Mouse (Mus musculus) olfactory bulb, adult 2 months (tissue): ENCODE results near the gene Hs3st4. TPM values are rescaled to one million over a fixed set of nuclear protein-coding genes. Genes with fewer than 3 reads are reported as not detected.

Experiments used
- H3K27ac ChIP-seq: fragments of 200-500 bp; 2 replicates; pipeline ENCODE4 v1.5.1; 2012; ENCODE audit warnings: low read depth, low read length; ENCODE audit not compliant: insufficient read depth
- H3K4me1 ChIP-seq: fragments of 200-500 bp; 2 replicates; pipeline ENCODE4 v1.6.1; 2012; ENCODE audit warnings: low read length; ENCODE audit not compliant: control insufficient read depth, insufficient read depth
- H3K4me3 ChIP-seq: fragments of 200-500 bp; 2 replicates; pipeline ENCODE4 v1.5.1; 2012; ENCODE audit warnings: mild to moderate bottlenecking, low read depth, low read length, moderate library complexity; ENCODE audit not compliant: insufficient read depth
- CTCF ChIP-seq: fragments of 200-500 bp; IDR thresholded peaks from 2 replicates; pipeline ENCODE4 v1.5.1; 2012; ENCODE audit warnings: low read depth, mild to moderate bottlenecking, low read length, moderate library complexity; ENCODE audit not compliant: insufficient read depth
- POLR2A ChIP-seq: fragments of 200-500 bp; IDR thresholded peaks from 2 replicates; pipeline ENCODE4 v1.6.1; 2012; ENCODE audit warnings: mild to moderate bottlenecking, low read depth, low read length, moderate library complexity; ENCODE audit not compliant: insufficient read depth
- WGBS: fragments of 180-500 bp; shearing (Covaris S2); methylation state at CpG from one replicate; pipeline ENCODE4 v1.1.7; 2018; 5-methylcytosine and 5-hydroxymethylcytosine counted together
- polyA plus RNA-seq: library from polyadenylated mRNA; stranded (reverse); fragments of >200 nt; gene quantifications from 2 replicates; pipeline ENCODE4 v1.2.4, GENCODE M21; 2012; ENCODE audit warnings: low replicate concordance; ENCODE audit not compliant: missing spikeins, insufficient read depth, insufficient read length

Gene Hs3st4
- polyA plus RNA-seq, 1 experiment: not detected

DNA sequence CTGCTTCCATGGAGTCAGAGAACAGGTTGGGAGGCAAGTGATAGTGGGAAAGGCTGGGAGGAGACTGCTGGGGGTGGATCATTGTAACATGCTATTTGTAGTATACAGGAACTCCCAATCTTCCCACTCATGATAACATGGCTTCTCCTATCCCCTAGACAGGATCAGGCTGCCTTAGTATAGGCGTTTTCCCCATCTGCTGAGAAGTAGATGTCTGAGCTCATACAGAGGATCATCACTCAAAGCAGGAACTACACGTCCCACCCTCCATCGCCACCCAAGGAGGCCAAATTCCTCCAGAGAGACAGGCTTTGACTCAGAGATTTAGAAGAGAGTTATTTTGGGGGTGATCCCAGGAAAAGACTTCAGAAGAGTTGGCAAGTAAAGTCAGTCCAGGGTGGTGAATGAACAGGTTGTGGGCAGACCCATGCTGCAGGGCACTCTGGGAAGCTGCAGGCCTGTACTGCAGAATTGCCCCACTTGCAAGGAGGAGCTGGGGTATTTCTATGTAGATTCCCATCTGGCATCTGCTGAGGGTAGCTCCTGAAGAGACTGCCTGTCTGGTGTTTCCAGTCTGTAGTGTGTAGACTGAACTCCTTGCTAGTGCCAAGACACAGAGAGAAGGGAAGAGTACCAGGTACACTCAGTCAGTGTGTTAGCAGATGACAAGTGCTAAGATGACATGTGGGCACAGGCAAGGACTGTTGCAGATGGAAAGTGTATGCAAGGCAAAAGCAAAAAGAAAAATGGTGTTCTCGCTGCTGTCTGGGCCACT is 255.4 kb downstream of the Hs3st4 start:
- 69% methylated on average over 4 of the region's 4 CpGs for WGBS
- Histone ChIP-seq H3K4me1 (peaks cover 4% of the 10 kb centered on the region), H3K27ac (no peak overlapping the region), H3K4me3 (no peak overlapping the region)
- TF ChIP-seq POLR2A: no peak
- TF ChIP-seq CTCF: no peak

DNA sequence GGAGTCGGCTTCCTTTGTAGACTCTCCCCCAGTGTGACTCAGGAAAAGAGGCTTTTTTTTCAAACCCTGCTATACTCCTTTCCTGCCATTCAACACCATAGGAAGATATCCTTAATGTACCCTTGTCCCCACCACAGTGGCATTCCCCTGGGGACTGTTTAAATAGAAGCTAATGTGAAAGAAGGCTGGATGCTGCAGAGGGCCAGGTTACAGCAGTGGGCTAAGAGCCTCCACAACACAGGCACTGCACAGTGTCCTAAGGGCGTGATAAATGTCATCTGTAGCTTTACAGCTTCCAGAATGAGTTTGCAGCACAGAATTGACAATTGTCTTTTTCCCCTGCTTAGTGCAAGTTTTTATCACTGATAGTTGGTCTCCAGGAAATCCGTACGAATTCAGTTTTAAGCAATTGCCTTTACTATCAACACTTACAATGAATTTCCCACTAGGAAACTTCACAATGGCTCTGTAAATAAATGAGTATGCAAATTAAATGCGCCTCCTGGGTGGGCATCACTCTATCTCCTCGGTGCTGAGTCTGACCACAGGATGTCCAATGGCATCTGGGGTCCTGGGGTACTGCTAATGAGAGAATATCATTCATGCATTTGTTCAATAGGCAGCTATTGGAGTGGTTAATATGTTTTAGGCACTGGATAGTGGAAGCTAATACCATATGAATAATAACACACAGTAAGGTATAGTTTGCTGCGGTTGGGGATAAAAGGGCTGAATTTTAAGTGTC is 257.4 kb downstream of the Hs3st4 start:
- 60% methylated on average over 7 of the region's 7 CpGs for WGBS
- TF ChIP-seq POLR2A (no peak), CTCF (no peak)
- H3K4me3 ChIP-seq: no peak overlapping the region
- H3K4me1 ChIP-seq: peaks cover 4% of the 10 kb centered on the region
- no peak overlapping the region for H3K27ac ChIP-seq

GRCm38 (mm10) chr7:124249838-124250237 is 267.2 kb downstream of the Hs3st4 start:
- H3K4me3 ChIP-seq: no peak overlapping the region
- no peak overlapping the region for H3K27ac ChIP-seq
- WGBS: 77% methylated on average over 3 of the region's 3 CpGs
- H3K4me1 ChIP-seq: no peaks in the 10 kb centered on the region
- TF ChIP-seq POLR2A (no peak), CTCF (no peak)

DNA sequence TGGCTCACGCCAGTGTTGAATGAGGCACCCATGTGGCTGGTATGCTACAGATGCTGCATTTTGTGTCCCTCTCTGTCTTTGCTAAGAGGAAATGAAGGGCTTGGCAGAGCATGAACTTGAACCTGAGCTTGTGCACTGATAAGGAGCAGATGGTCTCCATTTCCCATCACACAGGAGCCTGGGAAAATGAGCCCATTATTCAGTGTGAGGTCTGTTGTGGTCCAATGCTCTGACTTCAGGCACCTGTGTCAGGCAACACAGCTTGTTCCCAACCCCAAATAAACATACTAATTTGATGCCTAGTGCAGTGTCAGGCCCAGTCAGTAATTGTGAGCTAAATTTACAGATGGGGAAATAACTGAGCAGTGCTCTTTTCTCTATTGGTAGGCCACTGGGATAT is 267.9 kb downstream of the Hs3st4 start:
- Histone ChIP-seq H3K4me3 (no peak overlapping the region), H3K4me1 (no peaks in the 10 kb centered on the region), H3K27ac (no peak overlapping the region)
- TF ChIP-seq CTCF (no peak), POLR2A (no peak)
- WGBS: 83% methylated on average over 1 of the region's 1 CpGs

DNA sequence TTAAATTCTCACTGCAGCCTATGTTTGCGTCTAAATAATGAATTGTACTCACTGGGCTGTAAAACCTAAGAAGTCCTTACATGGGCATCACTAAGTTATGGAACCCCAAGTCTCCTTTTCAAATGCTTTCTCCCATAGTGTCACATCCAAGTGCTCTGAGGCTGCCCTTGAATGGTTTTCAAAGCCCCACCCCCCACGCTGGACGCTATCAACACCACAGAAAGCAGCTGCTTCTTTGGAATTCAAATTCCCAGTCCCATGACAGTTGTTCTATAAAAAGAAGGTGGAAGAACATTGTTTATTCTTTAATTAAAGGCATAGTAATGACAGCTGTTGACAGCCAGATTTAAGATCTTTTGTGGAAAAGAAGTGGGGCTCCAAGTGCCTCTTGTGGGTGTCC is 275.8 kb downstream of the Hs3st4 start:
- Histone ChIP-seq H3K27ac (no peak overlapping the region), H3K4me3 (no peak overlapping the region), H3K4me1 (no peaks in the 10 kb centered on the region)
- TF ChIP-seq CTCF (no peak), POLR2A (no peak)
- 75% methylated on average over 3 of the region's 3 CpGs for whole genome bisulfite sequencing

- no peak overlapping the region for H3K4me3 ChIP-seq
These were observed 288.1 kb downstream of the Hs3st4 start for GRCm38 (mm10) chr7:124270734-124271133.

GRCm38 (mm10) chr7:124289873-124290272 is 307.2 kb downstream of the Hs3st4 start:
- Histone ChIP-seq H3K4me3 (no peak overlapping the region), H3K27ac (no peak overlapping the region), H3K4me1 (no peaks in the 10 kb centered on the region)
- WGBS: 74% methylated on average over 6 of the region's 6 CpGs
- TF ChIP-seq CTCF (no peak), POLR2A (no peak)

More at GRCm38 (mm10) chr7:124270734-124271133, 288.1 kb downstream of the Hs3st4 start:
- H3K27ac ChIP-seq: no peak overlapping the region
- no peak for TF ChIP-seq POLR2A
- no peak for TF ChIP-seq CTCF
- H3K4me1 ChIP-seq: peaks cover 4% of the 10 kb centered on the region

GRCm38 (mm10) chr7:124319451-124319850 is 336.8 kb downstream of the Hs3st4 start:
- TF ChIP-seq POLR2A (no peak), CTCF (no peak)
- 77% methylated on average over 4 of the region's 4 CpGs for WGBS
- Histone ChIP-seq H3K4me1 (no peaks in the 10 kb centered on the region), H3K4me3 (no peak overlapping the region), H3K27ac (no peak overlapping the region)

- TF ChIP-seq POLR2A: no peak
- Histone ChIP-seq H3K27ac (no peak overlapping the region), H3K4me3 (no peak overlapping the region), H3K4me1 (0 out of 2 replicates have a peak, but pooled peaks cover 2% of the 10 kb centered on the region)
- 57% methylated on average over 1 of the region's 1 CpGs for WGBS
These were observed 353.0 kb downstream of the Hs3st4 start for GRCm38 (mm10) chr7:124335635-124336034.

DNA sequence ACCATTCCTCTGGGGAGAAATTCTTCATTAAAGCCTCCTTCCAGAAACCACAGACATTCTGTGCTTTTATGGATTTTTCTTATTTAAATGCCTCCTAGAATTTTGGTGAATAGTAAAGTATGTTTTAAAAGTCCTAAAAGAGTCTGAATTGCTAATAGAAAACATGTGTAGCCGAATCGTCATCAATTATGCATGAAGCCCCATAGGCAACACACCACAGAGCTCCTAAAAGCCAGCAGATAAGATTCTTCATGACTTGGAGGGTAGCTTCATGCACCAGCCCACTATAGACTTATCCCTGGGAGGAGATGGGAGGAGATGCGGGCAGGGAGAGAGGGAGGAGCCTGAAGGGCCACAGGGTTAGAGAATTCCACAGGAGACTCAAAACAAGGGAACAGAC is 358.8 kb downstream of the Hs3st4 start:
- no peak for TF ChIP-seq POLR2A
- Histone ChIP-seq H3K4me3 (no peak overlapping the region), H3K4me1 (no peaks in the 10 kb centered on the region), H3K27ac (no peak overlapping the region)
- WGBS: 71% methylated on average over 3 of the region's 3 CpGs
